Mouse (Mus musculus): ENCODE measurements around the gene Rassf8. TPM values are rescaled to one million over a fixed set of nuclear protein-coding genes. Genes with fewer than 3 reads are reported as not detected.

The Rassf8 gene
- total RNA-seq, 2 experiments from 2014 or later, result 18.9 to 24.7 TPM

GRCm38 (mm10) chr6:145852708-145853107 lies 106.2 kb downstream of the Rassf8 start:
- DNase-seq (ENCODE audit: low spot score in 2 of 2), result no peak
- intact Hi-C loops (cut with DNase I), result no loop called here

- DNase-seq (ENCODE audit: low spot score in 2 of 2), result no peak
Observed at GRCm38 (mm10) chr6:145853356-145854079, 107.0 kb downstream of the Rassf8 start.

GRCm38 (mm10) chr6:145854756-145855155 lies 108.2 kb downstream of the Rassf8 start:
- intact Hi-C loops (cut with DNase I), result loop anchor here (1.0 to 5.0 kb wide), 2 partner anchors 11 to 303 kb away; partner anchors contain the start of gene Bhlhe41

More at GRCm38 (mm10) chr6:145853356-145854079, 107.0 kb downstream of the Rassf8 start:
- intact Hi-C loops (cut with DNase I), result no loop called here

GRCm38 (mm10) chr6:145855720-145856551 lies 109.4 kb downstream of the Rassf8 start:
- peak; percentile 98 to 99 for DNase-seq (ENCODE audit: low spot score in 2 of 2)
- intact Hi-C loops (cut with DNase I), result loop anchor here (1.0 to 5.0 kb wide), 2 partner anchors 9 to 301 kb away; partner anchors contain the start of gene Bhlhe41

More at GRCm38 (mm10) chr6:145854756-145855155, 108.2 kb downstream of the Rassf8 start:
- DNase-seq (ENCODE audit: low spot score in 2 of 2), result peak in 1 of 2 experiments; percentile 17

- DNase-seq (ENCODE audit: low spot score in 2 of 2), result no peak
- intact Hi-C loops (cut with DNase I), result loop anchor here (5.0 kb wide), 1 partner anchor 300 kb away; no protein-coding TSS in a partner anchor
Observed at GRCm38 (mm10) chr6:145857428-145857827, 110.9 kb downstream of the Rassf8 start.

- no peak for DNase-seq (ENCODE audit: low spot score in 2 of 2)
- intact Hi-C loops (cut with DNase I), result loop anchor here (5.0 kb wide), 1 partner anchor 299 kb away; no protein-coding TSS in a partner anchor
Observed at GRCm38 (mm10) chr6:145858414-145858813, 111.9 kb downstream of the Rassf8 start.

GRCm38 (mm10) chr6:145860350-145860749 lies 113.8 kb downstream of the Rassf8 start:
- intact Hi-C loops (cut with DNase I), result loop anchor here (2.0 kb wide), 1 partner anchor 412 kb away; no protein-coding TSS in a partner anchor
- DNase-seq (ENCODE audit: low spot score in 2 of 2), result no peak

- intact Hi-C loops (cut with DNase I), result loop anchor here (2.0 kb wide), 1 partner anchor 411 kb away; no protein-coding TSS in a partner anchor
Observed at GRCm38 (mm10) chr6:145861462-145862227, 115.1 kb downstream of the Rassf8 start.

GRCm38 (mm10) chr6:145862321-145862720 lies 115.8 kb downstream of the Rassf8 start:
- DNase-seq (ENCODE audit: low spot score in 2 of 2), result no peak
- intact Hi-C loops (cut with DNase I), result no loop called here

More at GRCm38 (mm10) chr6:145861462-145862227, 115.1 kb downstream of the Rassf8 start:
- no peak for DNase-seq (ENCODE audit: low spot score in 2 of 2)

GRCm38 (mm10) chr6:145862739-145863064 lies 116.2 kb downstream of the Rassf8 start:
- intact Hi-C loops (cut with DNase I), result no loop called here
- no peak for DNase-seq (ENCODE audit: low spot score in 2 of 2)

- intact Hi-C loops (cut with DNase I), result no loop called here
- peak; percentile 87 to 89 for DNase-seq (ENCODE audit: low spot score in 2 of 2)
Observed at GRCm38 (mm10) chr6:145863065-145863971, 116.8 kb downstream of the Rassf8 start.

- intact Hi-C loops (cut with DNase I), result no loop called here
- DNase-seq (ENCODE audit: low spot score in 2 of 2), result no peak
Observed at GRCm38 (mm10) chr6:145864171-145864570, 117.6 kb downstream of the Rassf8 start.

GRCm38 (mm10) chr6:145865289-145865885 lies 118.8 kb downstream of the Rassf8 start, which contains the start of gene Bhlhe41:
TSS of gene Bhlhe41 (minus strand) at chr6:145865558.
- DNase-seq (ENCODE audit: low spot score in 2 of 2), result peak; percentile 83 to 84
- intact Hi-C loops (cut with DNase I), result loop anchor here (1.0 to 5.0 kb wide), 2 partner anchors 10 to 132 kb away; no protein-coding TSS in a partner anchor

- DNase-seq (ENCODE audit: low spot score in 2 of 2), result peak; percentile 87 to 90
- intact Hi-C loops (cut with DNase I), result loop anchor here (1.0 to 5.0 kb wide), 3 partner anchors 11 to 131 kb away; no protein-coding TSS in a partner anchor
Observed at GRCm38 (mm10) chr6:145865886-145866851, 119.6 kb downstream of the Rassf8 start.

- intact Hi-C loops (cut with DNase I), result loop anchor here (5.0 kb wide), 1 partner anchor 130 kb away; no protein-coding TSS in a partner anchor
- DNase-seq (ENCODE audit: low spot score in 2 of 2), result no peak
Observed at GRCm38 (mm10) chr6:145867111-145867510, 120.6 kb downstream of the Rassf8 start.

All from left cerebral cortex, postnatal 36 days (tissue).